ENCODE assay signal across 14 mouse cellular contexts in genomic region chr13:24605755-24606154, GRCm38 (mm10). TPM values are rescaled to one million over a fixed set of nuclear protein-coding genes. Genes with fewer than 3 reads are reported as not detected.
DNase-seq lines count a peak whose midpoint lies in the region; ATAC-seq and TF ChIP-seq lines count a peak whose summit lies in the region.
"Had no signal": no experiment of that assay in that cellular context is flagged by ENCODE, and none has a peak within 500 bp of the region (broad histone marks: within the 10 kb centered on the region; RNA-seq: fewer than 3 reads in every experiment).

No protein-coding gene starts in this region.

- intact Hi-C loops in heart, postnatal 36 days (cut with DNase I), result no loop called here

- no peaks in the 10 kb centered on the region for H3K9me3 ChIP-seq in heart, embryonic 13.5 days
- H3K9me3 ChIP-seq in midbrain, embryonic 10.5 days (replicated peaks), result no peaks in the 10 kb centered on the region

- WGBS in heart, embryonic 13.5 days, result 65% methylated on average over 5 of the region's 5 CpGs
- 27% methylated on average over 5 of the region's 5 CpGs for WGBS in midbrain, embryonic 10.5 days

- 0 out of 2 replicates have a peak overlapping the region, but pooled peaks have one; percentile 71 for H3K9ac ChIP-seq in heart, embryonic 13.5 days
- H3K9ac ChIP-seq: liver, embryonic 14.5 days had no signal

- DNase-seq in heart, postnatal 36 days, result no peak
- peak; percentile 52 for DNase-seq in brain, embryonic 14.5 days (ENCODE audit: low read depth)
- DNase-seq in midbrain, embryonic 10.5 days (ENCODE audit: low spot score), result peak; percentile 39
- no peak for DNase-seq in lung, postnatal 4 days
- DNase-seq in natural killer cell, adult 2 months (ENCODE audit: low spot score in 2 of 2), result no peak
- DNase-seq: adrenal gland, postnatal 25 days; B cell, adult 2 months; cerebellum, adult 9-11 months; gastrocnemius, adult 2 months; kidney, adult 11 months had no signal

- H3K36me3 ChIP-seq in heart, embryonic 13.5 days, result no peaks in the 10 kb centered on the region
- no peaks in the 10 kb centered on the region for H3K36me3 ChIP-seq in midbrain, embryonic 10.5 days

- no peak overlapping the region for H3K4me2 ChIP-seq in heart, embryonic 13.5 days

- no peak for TF ChIP-seq POLR2A in brain, embryonic 14.5 days (IDR thresholded peaks at IDR 0.05; ENCODE audit: borderline replicate concordance, extremely low read depth, insufficient read depth, insufficient read length, poor library complexity, severe bottlenecking)

- H3K4me1 ChIP-seq in heart, embryonic 13.5 days, result peaks cover 45% of the 10 kb centered on the region
- H3K4me1 ChIP-seq in midbrain, embryonic 10.5 days, result peaks cover 51% of the 10 kb centered on the region

- no peak overlapping the region for H3K4me3 ChIP-seq in heart, embryonic 13.5 days
- no peak overlapping the region for H3K4me3 ChIP-seq in midbrain, embryonic 10.5 days
- H3K4me3 ChIP-seq: gastrocnemius, adult 2 months had no signal

- TF ChIP-seq CTCF in brain, embryonic 14.5 days (IDR thresholded peaks at IDR 0.05; ENCODE audit: borderline replicate concordance, extremely low read depth, insufficient read depth, insufficient read length), result no peak

- no peak for ATAC-seq in heart, embryonic 13.5 days (ENCODE audit: extremely low read depth, insufficient number of reproducible peaks, low FRiP score, low TSS enrichment)
- ATAC-seq in granulocyte monocyte progenitor cell, adult 5-6 weeks (replicated peaks; ENCODE audit: poor library complexity, severe bottlenecking), result 0 out of 2 replicates have a peak, but pooled peaks have one; percentile 19
- ATAC-seq in erythroid progenitor cell, adult 5-6 weeks (replicated peaks; ENCODE audit: low FRiP score, poor library complexity, severe bottlenecking), result no peak

- H3K27ac ChIP-seq in heart, embryonic 13.5 days (replicated peaks), result no peak overlapping the region; the same call in 1 of the 2 replicates
- peak overlapping the region; percentile 89 for H3K27ac ChIP-seq in midbrain, embryonic 10.5 days (replicated peaks)
- H3K27ac ChIP-seq: gastrocnemius, adult 2 months; liver, embryonic 14.5 days had no signal

- H3K27me3 ChIP-seq in heart, embryonic 13.5 days (replicated peaks), result no peaks in the 10 kb centered on the region
- peaks cover 17% of the 10 kb centered on the region for H3K27me3 ChIP-seq in midbrain, embryonic 10.5 days (ENCODE audit: low read depth, poor library complexity, severe bottlenecking)

RNA-seq across cellular contexts. Expression of gene Ripor2, which starts 23.8 kb away (rescaled TPM):
- polyA plus RNA-seq in heart, embryonic 13.5 days (2015; fragmentation: Nextera tagmentation; extraction: Ambion mirVana), result 10.1 and 10.8 TPM in 2 replicates
- 1 to 10 TPM; 5.7 to 5.9 TPM for total RNA-seq in heart, postnatal 36 days (2021)
- polyA plus RNA-seq in brain, embryonic 14.5 days (2012; rRNA removed), result 29.5 and 32.0 TPM in 2 replicates
- 41.1 and 65.7 TPM in 2 replicates for total RNA-seq in granulocyte monocyte progenitor cell, adult 5-6 weeks (2014; fragmentation: Nextera tagmentation)
- total RNA-seq in granulocyte monocyte progenitor cell, adult 5-6 weeks (2017), result 27.8 and 33.5 TPM in 2 replicates
- 3.5 and 6.6 TPM in 2 replicates for polyA plus RNA-seq in midbrain, embryonic 10.5 days (2016; fragmentation: Nextera tagmentation; extraction: Ambion mirVana)
- total RNA-seq in erythroid progenitor cell, adult 5-6 weeks (2015; ENCODE audit: low replicate concordance), result 15.5 and 26.3 TPM in 2 replicates
- 7.1 and 19.1 TPM in 2 replicates for total RNA-seq in erythroid progenitor cell, adult 5-6 weeks (2017; ENCODE audit: low replicate concordance)

Comparison
In these comparisons a context has a peak if more than half of its experiments do, and no peak if none do; other contexts are left out.
1. DNase-seq: peak in brain, embryonic 14.5 days (single experiment) and midbrain, embryonic 10.5 days (single experiment); none in heart, postnatal 36 days (0 of 2), lung, postnatal 4 days (0 of 2) and natural killer cell, adult 2 months (0 of 2).